Mouse (Mus musculus): ENCODE results near the gene Rbms3.

The Rbms3 gene

GRCm38 (mm10) chr9:116657141-116657540 lies 972.6 kb downstream of the Rbms3 start:
- DNase-seq (ENCODE audit: low read depth in 1 of 2, low spot score in 2 of 2): no peak

GRCm38 (mm10) chr9:116651414-116651813 lies 978.3 kb downstream of the Rbms3 start:
- DNase-seq (ENCODE audit: low read depth in 1 of 2, low spot score in 2 of 2): no peak

- DNase-seq (ENCODE audit: low read depth in 1 of 2, low spot score in 2 of 2): no peak
Observed at GRCm38 (mm10) chr9:116649955-116650354, 979.8 kb downstream of the Rbms3 start.

DNA sequence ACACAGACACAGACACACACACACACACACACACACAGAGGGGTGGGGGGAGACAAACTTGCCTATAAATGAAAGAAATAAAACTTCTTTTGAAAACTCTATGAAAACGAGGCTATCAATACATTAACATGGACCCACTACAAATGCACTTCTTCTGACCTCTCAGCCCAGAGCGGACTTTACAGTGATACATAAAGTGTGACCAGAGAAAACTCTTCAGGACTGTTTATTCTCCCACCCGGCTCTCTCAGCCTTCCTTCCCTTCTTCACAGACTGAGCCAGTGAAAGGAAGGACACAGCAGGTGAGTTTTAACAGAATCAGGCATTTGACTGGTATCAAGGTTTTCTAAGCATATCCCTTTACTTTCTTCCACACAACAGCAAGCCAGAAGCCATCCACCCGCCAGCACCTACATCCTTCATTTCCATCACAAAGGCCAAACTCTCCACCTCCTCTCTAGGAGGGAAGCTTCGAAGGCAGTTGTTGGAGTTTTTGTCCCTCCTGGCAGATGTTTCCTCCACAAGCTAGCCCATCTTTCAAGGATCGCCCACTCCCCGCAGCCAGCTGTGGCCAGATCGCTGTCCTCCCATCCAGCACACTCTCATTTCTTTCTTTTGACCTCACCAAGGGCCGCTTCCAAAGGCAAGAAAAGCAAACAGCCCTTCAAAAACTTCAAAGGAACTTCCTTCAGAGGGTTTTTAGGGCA lies 980.5 kb downstream of the Rbms3 start:
- no peak for DNase-seq (ENCODE audit: low read depth in 1 of 2, low spot score in 2 of 2)

GRCm38 (mm10) chr9:116644616-116645015 lies 985.1 kb downstream of the Rbms3 start:
- DNase-seq (ENCODE audit: low read depth in 1 of 2, low spot score in 2 of 2): no peak

DNA sequence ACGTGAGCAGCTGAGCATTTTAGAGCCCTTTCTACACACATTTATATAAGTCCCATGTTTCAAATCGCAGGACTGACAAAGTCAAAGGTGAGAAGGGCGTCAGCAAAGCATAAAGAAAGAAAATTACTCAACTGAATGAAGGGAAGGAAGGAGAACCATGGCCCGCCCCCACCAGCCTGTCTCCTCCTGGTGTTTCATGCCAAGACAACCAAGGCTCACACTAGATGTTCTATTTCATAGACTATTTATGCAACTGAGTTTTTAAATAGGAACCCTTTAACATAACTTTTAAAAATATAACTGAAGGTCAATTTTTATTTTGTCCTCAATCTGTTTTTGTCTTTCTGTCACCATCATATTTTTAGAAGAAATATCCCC lies 989.4 kb downstream of the Rbms3 start:
- no peak for DNase-seq (ENCODE audit: low read depth in 1 of 2, low spot score in 2 of 2)

GRCm38 (mm10) chr9:116639597-116640301 lies 990.0 kb downstream of the Rbms3 start:
- DNase-seq (ENCODE audit: low read depth in 1 of 2, low spot score in 2 of 2): no peak

DNA sequence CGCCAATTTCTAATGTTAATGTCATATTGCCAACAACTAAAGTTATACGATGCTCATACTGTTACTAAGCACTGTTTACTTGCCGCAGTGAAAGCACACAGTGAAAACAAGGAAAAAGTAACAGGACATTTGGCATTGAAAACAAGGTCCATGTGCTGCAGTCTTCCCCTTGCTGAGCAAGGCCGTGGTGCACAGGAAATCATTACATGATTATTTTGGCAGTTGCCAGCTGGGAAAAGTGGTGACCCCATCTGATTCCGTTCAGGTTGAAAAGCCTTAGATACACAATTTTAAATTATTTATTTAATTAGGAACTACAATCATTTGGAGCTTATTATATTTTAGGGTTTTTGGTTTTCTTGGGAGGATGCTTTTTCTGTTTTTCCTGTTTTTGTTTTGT lies 995.9 kb downstream of the Rbms3 start:
- DNase-seq (ENCODE audit: low read depth in 1 of 2, low spot score in 2 of 2): no peak

DNA sequence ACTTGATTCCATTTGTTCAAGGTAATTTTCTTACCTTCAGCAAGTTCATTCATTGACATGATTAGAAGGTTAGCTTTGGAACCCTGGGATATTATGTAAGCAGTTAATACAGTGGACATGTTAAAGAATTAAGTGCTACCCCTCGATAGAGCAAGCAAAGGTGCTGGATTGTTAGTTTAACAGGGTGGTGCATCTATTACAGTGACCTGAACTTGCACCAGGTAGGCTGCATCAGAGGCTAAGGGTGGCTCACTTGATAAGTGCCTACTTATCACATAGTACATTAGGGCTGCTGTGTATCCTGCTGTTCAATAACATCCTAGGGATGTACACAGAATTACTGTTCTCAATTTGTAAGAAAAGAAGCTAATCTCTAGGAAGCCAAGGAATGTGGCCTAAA lies 996.6 kb downstream of the Rbms3 start:
- DNase-seq (ENCODE audit: low read depth in 1 of 2, low spot score in 2 of 2): no peak

GRCm38 (mm10) chr9:116631816-116632215 lies 997.9 kb downstream of the Rbms3 start:
- DNase-seq (ENCODE audit: low read depth in 1 of 2, low spot score in 2 of 2): no peak

DNA sequence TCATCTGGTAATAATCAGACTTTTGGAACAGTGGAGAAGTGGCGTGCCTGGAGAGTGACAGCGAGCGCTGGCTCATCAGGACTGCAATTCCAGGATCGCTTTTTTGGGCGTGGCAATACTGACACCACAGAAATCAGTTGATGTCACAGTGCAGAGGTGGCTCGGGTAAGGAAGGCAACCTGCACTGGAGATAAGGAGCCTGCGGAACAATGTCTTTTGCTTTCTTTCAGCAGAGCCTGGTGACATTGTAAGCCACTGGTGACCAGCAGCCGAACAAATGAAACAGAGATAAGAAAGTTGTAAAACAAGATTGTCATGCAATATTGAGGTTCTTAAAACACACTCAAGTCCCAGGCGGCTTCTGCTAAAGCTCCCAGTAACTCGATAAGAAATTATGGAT lies 998.9 kb downstream of the Rbms3 start:
- DNase-seq (ENCODE audit: low read depth in 1 of 2, low spot score in 2 of 2): no peak

DNA sequence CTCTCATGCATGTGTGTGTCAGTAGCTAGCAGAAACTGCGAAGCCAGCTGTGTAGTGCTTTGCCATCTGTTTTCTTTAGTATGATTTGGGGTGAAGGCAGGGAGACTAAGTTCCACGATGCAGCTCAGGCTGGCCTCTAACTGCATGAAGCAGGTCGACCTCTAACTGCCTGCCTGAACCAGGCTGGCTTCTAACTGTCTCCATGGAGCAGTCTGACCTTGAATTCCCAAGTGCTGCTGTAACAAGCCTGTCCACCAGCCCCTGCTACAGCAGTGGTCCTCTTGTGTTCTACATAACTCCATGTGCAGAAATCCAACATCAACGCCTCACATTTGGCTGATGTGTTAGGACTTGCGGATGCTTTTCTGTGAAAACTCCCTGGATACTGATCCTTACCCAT lies 1009.3 kb downstream of the Rbms3 start:
- no peak for DNase-seq (ENCODE audit: low read depth in 1 of 2, low spot score in 2 of 2)

DNA sequence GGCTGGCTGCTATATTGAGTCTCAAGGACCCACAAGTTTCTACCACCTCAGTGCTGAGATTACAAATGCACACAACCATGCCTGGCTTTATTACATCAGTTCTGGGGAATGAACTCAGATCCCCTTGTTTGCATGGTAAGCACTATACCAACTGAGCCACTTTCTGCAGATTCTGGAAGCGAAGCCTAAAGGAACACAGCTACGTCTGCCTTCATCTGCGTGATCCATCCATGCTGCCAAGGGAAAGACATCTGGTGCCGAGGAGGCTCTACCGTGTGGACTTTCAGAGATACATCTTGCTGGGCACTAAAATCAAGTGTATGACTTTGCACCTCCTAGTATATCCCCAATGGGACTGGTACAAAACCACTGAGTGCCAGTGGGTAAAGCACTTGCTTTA lies 1010.8 kb downstream of the Rbms3 start:
- DNase-seq (ENCODE audit: low read depth in 1 of 2, low spot score in 2 of 2): no peak

GRCm38 (mm10) chr9:116613276-116613675 lies 1016.4 kb downstream of the Rbms3 start:
- no peak for DNase-seq (ENCODE audit: low read depth in 1 of 2, low spot score in 2 of 2)

GRCm38 (mm10) chr9:116596046-116596445 lies 1033.7 kb downstream of the Rbms3 start:
- DNase-seq (ENCODE audit: low read depth in 1 of 2, low spot score in 2 of 2): no peak

GRCm38 (mm10) chr9:116592486-116592885 lies 1037.2 kb downstream of the Rbms3 start:
- no peak for DNase-seq (ENCODE audit: low read depth in 1 of 2, low spot score in 2 of 2)

DNA sequence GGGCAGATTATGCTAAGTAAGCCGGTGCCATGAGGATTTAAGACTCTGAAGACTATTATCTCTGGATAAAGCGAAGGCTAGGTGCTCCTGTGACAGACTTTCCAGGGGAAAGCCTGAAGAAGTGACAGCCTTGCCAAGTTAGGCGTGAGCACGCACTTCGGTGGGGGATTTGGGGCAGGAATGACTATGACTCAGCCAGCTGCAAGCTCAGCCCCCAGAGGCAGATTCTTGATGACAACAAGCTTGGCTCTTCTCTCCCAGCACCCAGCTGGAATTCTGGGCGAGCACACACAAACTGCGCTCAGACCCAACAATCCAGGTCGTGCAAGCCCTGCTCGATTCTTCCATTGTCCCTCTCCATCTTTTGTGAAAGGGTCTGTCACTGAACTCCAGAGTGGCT lies 1038.6 kb downstream of the Rbms3 start:
- DNase-seq (ENCODE audit: low read depth in 1 of 2, low spot score in 2 of 2): no peak

DNA sequence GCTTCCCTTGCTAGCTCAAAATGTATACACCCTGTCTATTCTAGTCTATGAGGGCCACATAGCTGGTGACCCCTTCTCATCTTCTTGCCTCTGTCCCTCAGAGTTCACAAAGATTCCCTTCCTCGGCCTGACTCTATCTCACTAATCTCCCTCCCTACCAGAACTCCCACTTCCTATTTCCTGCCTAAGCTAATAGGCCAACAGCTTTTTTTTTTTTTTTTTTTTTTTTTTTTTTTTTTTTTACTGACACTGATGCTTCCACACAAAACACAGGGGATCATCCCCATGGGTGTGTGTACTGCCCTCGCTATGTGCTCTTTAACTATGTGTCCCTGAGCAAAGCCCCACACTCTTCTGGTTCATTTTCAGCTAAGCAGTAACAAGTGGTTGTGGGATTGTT lies 1060.0 kb downstream of the Rbms3 start:
- DNase-seq (ENCODE audit: low read depth in 1 of 2, low spot score in 2 of 2): no peak

DNA sequence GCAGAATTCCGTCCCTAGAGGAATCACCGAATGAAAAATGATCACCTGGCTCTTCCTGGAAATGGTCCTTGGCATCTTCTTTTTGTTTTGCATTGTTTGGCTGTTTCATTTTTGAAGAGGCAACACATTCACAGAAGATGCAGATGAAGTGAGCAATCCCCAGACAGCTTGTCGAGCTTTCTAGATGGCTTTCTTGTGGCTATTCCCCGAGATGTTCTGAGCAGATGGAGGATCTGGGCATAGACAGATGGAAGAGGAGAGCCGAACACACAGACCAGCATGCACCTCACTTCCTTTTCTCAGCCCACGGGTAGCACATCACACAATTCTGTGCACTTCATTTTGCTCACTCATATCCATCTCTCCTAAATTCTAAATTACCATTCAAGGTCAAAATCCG lies 1063.0 kb downstream of the Rbms3 start:
- DNase-seq (ENCODE audit: low read depth in 1 of 2, low spot score in 2 of 2): no peak

GRCm38 (mm10) chr9:116557781-116558180 lies 1071.9 kb downstream of the Rbms3 start:
- no peak for DNase-seq (ENCODE audit: low read depth in 1 of 2, low spot score in 2 of 2)

GRCm38 (mm10) chr9:116556641-116557040 lies 1073.1 kb downstream of the Rbms3 start:
- DNase-seq (ENCODE audit: low read depth in 1 of 2, low spot score in 2 of 2): no peak

DNA sequence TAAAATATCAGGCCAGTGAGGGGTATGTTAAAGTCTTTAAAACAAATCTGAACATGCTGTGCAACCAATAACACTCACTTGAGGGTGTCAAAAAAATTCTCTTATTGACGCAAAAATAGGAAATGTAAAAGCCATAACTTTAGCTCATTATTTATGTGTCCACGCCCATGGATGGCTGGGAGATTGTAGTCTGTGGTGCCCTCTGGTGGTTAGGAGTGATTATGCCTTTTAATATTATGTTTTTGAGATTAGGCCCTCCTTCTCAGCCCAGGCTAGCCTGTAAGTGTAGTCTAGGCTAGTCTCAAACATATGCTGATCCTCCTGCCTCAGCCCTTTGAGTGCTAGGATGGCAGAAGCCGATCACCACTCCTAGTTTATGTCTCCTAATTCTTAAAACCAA lies 1076.5 kb downstream of the Rbms3 start:
- DNase-seq (ENCODE audit: low read depth in 1 of 2, low spot score in 2 of 2): no peak

GRCm38 (mm10) chr9:116546156-116546555 lies 1083.6 kb downstream of the Rbms3 start:
- DNase-seq (ENCODE audit: low read depth in 1 of 2, low spot score in 2 of 2): no peak

Data from monocyte, adult 2 months (primary cell).